Mouse (Mus musculus) CH12.LX (cell line): ENCODE results near the gene Ciao2a. TPM values are rescaled to one million over a fixed set of nuclear protein-coding genes. Genes with fewer than 3 reads are reported as not detected.

ENCODE experiments used
- DNase-seq: peaks from one replicate; pipeline ENCODE4 v3.0.0-alpha.2; 2013; ENCODE audit errors: extremely low read depth
- H3K27ac ChIP-seq: 2 replicates; pipeline ENCODE4 v1.5.1; 2012; ENCODE audit warnings: low read depth, mild to moderate bottlenecking, control low read depth, moderate library complexity; ENCODE audit not compliant: insufficient read depth
- H3K27me3 ChIP-seq: replicated peaks from 2 replicates; pipeline ENCODE3; 2012; ENCODE audit warnings: inconsistent platforms
- H3K36me3 ChIP-seq, 2 experiments: replicated peaks in 1 of 2; 2 replicates each; pipeline versions ENCODE3 to v1.6.1; 2012; ENCODE audit warnings: inconsistent platforms in 1 of 2, low read length in 1 of 2, mild to moderate bottlenecking in 1 of 2, mixed read lengths in 1 of 2, moderate library complexity in 1 of 2; ENCODE audit not compliant: control insufficient read depth in 1 of 2, insufficient read depth in 1 of 2
- H3K4me1 ChIP-seq, 2 experiments: 2 replicates each; pipeline ENCODE4 v1.6.1; 2012; ENCODE audit warnings: inconsistent platforms in 1 of 2, moderate library complexity in 1 of 2; ENCODE audit not compliant: insufficient read depth in 2 of 2, control insufficient read depth in 1 of 2
- H3K4me2 ChIP-seq: 2 replicates; pipeline ENCODE4 v1.6.1; 2012; ENCODE audit warnings: low read depth, mild to moderate bottlenecking, control low read depth; ENCODE audit not compliant: poor library complexity, insufficient read depth, severe bottlenecking
- H3K4me3 ChIP-seq, 3 experiments: fragments of 150-350 bp in 1 of 3; sonication (generic) in 1 of 3; replicated peaks in 1 of 3; 2 replicates each; pipeline versions ENCODE3 to v1.5.1; 2011 to 2012; ENCODE audit warnings: low read depth in 2 of 3, low read length in 2 of 3, mild to moderate bottlenecking in 2 of 3, moderate library complexity in 2 of 3, control low read depth in 1 of 3, improper control_type of control experiment in 1 of 3, inconsistent platforms in 1 of 3, mixed read lengths in 1 of 3; ENCODE audit not compliant: poor library complexity in 1 of 3
- H3K79me2 ChIP-seq: replicated peaks from 2 replicates; pipeline ENCODE4 v1.6.1; 2012; ENCODE audit warnings: mild to moderate bottlenecking, moderate library complexity; ENCODE audit not compliant: control insufficient read depth, poor library complexity, insufficient read depth, severe bottlenecking; ENCODE audit errors: extremely low read depth
- H3K9ac ChIP-seq: 2 replicates; pipeline ENCODE4 v1.6.1; 2012; ENCODE audit warnings: low read depth, mild to moderate bottlenecking, control low read depth, moderate library complexity; ENCODE audit not compliant: insufficient read depth
- H3K9me3 ChIP-seq: replicated peaks from 2 replicates; pipeline ENCODE3; 2012; ENCODE audit warnings: low read length, inconsistent platforms, mixed read lengths
- BHLHE40 ChIP-seq: IDR thresholded peaks from 2 replicates; pipeline ENCODE4 v1.6.1; 2011; ENCODE audit warnings: mild to moderate bottlenecking, low read depth, low read length, improper control_type of control experiment
- CTCF ChIP-seq, 2 experiments: IDR thresholded peaks in 1 of 2; conservative IDR thresholded peaks in 1 of 2; 2 replicates each; pipeline ENCODE4 v1.5.1; 2011 to 2012; ENCODE audit warnings: low read depth in 2 of 2, low read length in 2 of 2, improper control_type of control experiment in 1 of 2, inconsistent platforms in 1 of 2, mild to moderate bottlenecking in 1 of 2, moderate library complexity in 1 of 2
- ELF1 ChIP-seq: IDR thresholded peaks from 2 replicates; pipeline ENCODE4 v1.6.1; 2014; ENCODE audit warnings: low read depth, mild to moderate bottlenecking, inconsistent platforms, low read length, improper control_type of control experiment
- EP300 ChIP-seq: IDR thresholded peaks from 2 replicates; pipeline ENCODE4 v1.6.1; 2011; ENCODE audit warnings: low read length, improper control_type of control experiment
- ETS1 ChIP-seq: conservative IDR thresholded peaks from 2 replicates; pipeline ENCODE4 v1.6.1; 2012; ENCODE audit warnings: low read depth, mild to moderate bottlenecking, inconsistent platforms, low read length, improper control_type of control experiment, moderate library complexity
- IRF4 ChIP-seq: IDR thresholded peaks from 2 replicates; pipeline ENCODE4 v1.6.1; 2014; ENCODE audit warnings: low read depth, mild to moderate bottlenecking, inconsistent platforms, low read length, improper control_type of control experiment
- JUN ChIP-seq: IDR thresholded peaks from 2 replicates; pipeline ENCODE4 v1.6.1; 2011; ENCODE audit warnings: low read depth, mild to moderate bottlenecking, low read length, improper control_type of control experiment, moderate library complexity; ENCODE audit not compliant: insufficient read depth
- JUND ChIP-seq: conservative IDR thresholded peaks from 2 replicates; pipeline ENCODE4 v1.6.1; 2011; ENCODE audit warnings: low read depth, low read length, improper control_type of control experiment
- MAZ ChIP-seq: IDR thresholded peaks from 2 replicates; pipeline ENCODE4 v1.6.1; 2012; ENCODE audit warnings: low read depth, mild to moderate bottlenecking, inconsistent platforms, low read length, improper control_type of control experiment, moderate library complexity
- MEF2A ChIP-seq: IDR thresholded peaks from 2 replicates; pipeline ENCODE4 v1.6.1; 2014; ENCODE audit warnings: low read depth, mild to moderate bottlenecking, inconsistent platforms, low read length, improper control_type of control experiment, borderline replicate concordance
- MYC ChIP-seq: IDR thresholded peaks from 2 replicates; pipeline ENCODE4 v1.6.1; 2011; ENCODE audit warnings: low read depth, mild to moderate bottlenecking, improper control_type of control experiment, low read length
- RCOR1 ChIP-seq: conservative IDR thresholded peaks from 2 replicates; pipeline ENCODE4 v1.6.1; 2012; ENCODE audit warnings: low read depth, mild to moderate bottlenecking, inconsistent platforms, low read length, improper control_type of control experiment
- SMC3 ChIP-seq: IDR thresholded peaks from 2 replicates; pipeline ENCODE4 v1.6.1; 2011; ENCODE audit warnings: low read depth, low read length, improper control_type of control experiment
- USF2 ChIP-seq: conservative IDR thresholded peaks from 2 replicates; pipeline ENCODE4 v1.6.1; 2011; ENCODE audit warnings: low read depth, low read length, improper control_type of control experiment
- ZMIZ1 ChIP-seq: IDR thresholded peaks from 2 replicates; pipeline ENCODE4 v1.6.1; 2012; ENCODE audit warnings: low read depth, mild to moderate bottlenecking, inconsistent platforms, low read length, improper control_type of control experiment
- ZNF384 ChIP-seq: IDR thresholded peaks from 2 replicates; pipeline ENCODE4 v1.6.1; 2012; ENCODE audit warnings: low read depth, low read length, improper control_type of control experiment, inconsistent platforms
- dilution Hi-C: fragments of 300-500 bp; cut with MboI; formaldehyde crosslinking; loops from 2 replicates; pipeline ENCODE4 v1.14.3; 2020; ENCODE audit warnings: low sequenced_read_pairs; ENCODE audit not compliant: extremely low pct_unique_long_range_greater_than_20kb, extremely low pct_ligation_motif_present
- in situ Hi-C: fragments of 300-500 bp; cut with MboI; formaldehyde crosslinking; loops from 3 replicates; pipeline ENCODE4 v1.14.3; 2019; ENCODE audit warnings: low sequenced_read_pairs, low pct_ligation_motif_present, low pct_unique_long_range_greater_than_20kb, mixed read lengths
- polyA plus RNA-seq: library from polyadenylated mRNA; unstranded; fragments of >175 nt; gene quantifications from 2 replicates; pipeline ENCODE4 v1.2.1, GENCODE M21; 2012; ENCODE audit warnings: low read depth; ENCODE audit not compliant: insufficient read length
- total RNA-seq, 2 experiments: library from RNA; depleted of rRNA; stranded (reverse); fragments of 300-350 nt in 1 of 2; fragments of >200 nt in 1 of 2; gene quantifications; 2 replicates each; pipeline ENCODE4 v1.2.3; 2012 to 2014

Ciao2a gene
- total and polyA plus RNA-seq, 3 experiments: 144 to 359 (median 197) TPM

- peak; percentile 58 to 61 for TF ChIP-seq CTCF (conservative IDR thresholded peaks at IDR 0.05 in 1 of 2, IDR thresholded peaks at IDR 0.05 in 1 of 2; ENCODE audit: low read depth in 2 of 2, low read length in 2 of 2)
- TF ChIP-seq MYC: no peak
- peak; percentile 16; the same call in 1 of the 2 replicates for TF ChIP-seq SMC3
- peak; percentile 71 for TF ChIP-seq BHLHE40
- Histone ChIP-seq H3K36me3 (peaks cover 64 to 88% of the 10 kb centered on the region in 2 experiments), H3K4me3 (no peak overlapping the region), H3K27ac (no peak overlapping the region), H3K79me2 (peaks cover 8% of the 10 kb centered on the region; the same call in 1 of the 2 replicates), H3K4me1 (peaks cover 3 to 30% of the 10 kb centered on the region in 2 experiments; a peak in 3 of 4 replicates), H3K9me3 (peaks cover 3% of the 10 kb centered on the region), H3K4me2 (no peak overlapping the region), H3K9ac (no peak overlapping the region), H3K27me3 (no peaks in the 10 kb centered on the region)
- DNase-seq: peak; percentile 47
- in situ Hi-C loops: loop anchor here (25.0 kb wide), 2 partner anchors 376 to 651 kb away; partner anchors contain the start of genes Aph1b, Fbxl22 and Gm10647
- dilution Hi-C loops: no loop called here
Measured at GRCm38 (mm10) chr9:66135967-66136366, 9.6 kb downstream of the Ciao2a start.

GRCm38 (mm10) chr9:66138193-66138592 lies 11.8 kb downstream of the Ciao2a start:
- Histone ChIP-seq H3K9me3 (peaks cover 3% of the 10 kb centered on the region), H3K9ac (no peak overlapping the region), H3K4me3 (no peak overlapping the region), H3K4me1 (peaks cover 6 to 41% of the 10 kb centered on the region in 2 experiments; a peak in 3 of 4 replicates), H3K36me3 (peaks cover 58 to 73% of the 10 kb centered on the region in 2 experiments), H3K27me3 (no peaks in the 10 kb centered on the region), H3K4me2 (no peak overlapping the region), H3K27ac (no peak overlapping the region), H3K79me2 (peaks cover 3% of the 10 kb centered on the region; the same call in 1 of the 2 replicates)
- no peak for DNase-seq
- no peak for TF ChIP-seq RCOR1
- no peak for TF ChIP-seq ZMIZ1
- no peak for TF ChIP-seq ETS1
- TF ChIP-seq JUND: no peak
- dilution Hi-C loops: no loop called here
- in situ Hi-C loops: loop anchor here (25.0 kb wide), 2 partner anchors 374 to 649 kb away; partner anchors contain the start of genes Aph1b, Fbxl22 and Gm10647

- H3K9ac ChIP-seq: no peak overlapping the region
- peak; percentile 77 for DNase-seq
- no peak for TF ChIP-seq MAZ
- TF ChIP-seq ZNF384: no peak
- TF ChIP-seq ETS1: peak; percentile 52; the same call in 1 of the 2 replicates
- no peak for TF ChIP-seq ELF1
- TF ChIP-seq JUND: peak; percentile 91
- peak; percentile 93 for TF ChIP-seq EP300
- TF ChIP-seq MEF2A: peak; percentile 83
- TF ChIP-seq ZMIZ1: no peak
- TF ChIP-seq JUN: peak; percentile 57
- TF ChIP-seq IRF4: peak; percentile 99
- TF ChIP-seq RCOR1: peak; percentile 77; the same call in 1 of the 2 replicates
- TF ChIP-seq USF2: no peak
- TF ChIP-seq, all 38 proteins: peak for 7
- peaks cover 3% of the 10 kb centered on the region for H3K9me3 ChIP-seq
- H3K27me3 ChIP-seq: no peaks in the 10 kb centered on the region
- peaks cover 29 to 34% of the 10 kb centered on the region in 2 experiments for H3K36me3 ChIP-seq
- peak overlapping the region; percentile 72 for H3K27ac ChIP-seq
- H3K4me1 ChIP-seq: peaks cover 6 to 35% of the 10 kb centered on the region in 2 experiments
- dilution Hi-C loops: no loop called here
- no peaks in the 10 kb centered on the region; the same call in 1 of the 2 replicates for H3K79me2 ChIP-seq
- in situ Hi-C loops: loop anchor here (10.0 to 25.0 kb wide), 3 partner anchors 370 to 645 kb away; partner anchors contain the start of genes Aph1b, Car12, Fbxl22 and Gm10647
- no peak overlapping the region; the same call in 1 of the 2 replicates for H3K4me2 ChIP-seq
- H3K4me3 ChIP-seq: no peak overlapping the region
Measured at GRCm38 (mm10) chr9:66142265-66142664, 15.9 kb downstream of the Ciao2a start.
